Mouse (Mus musculus): ENCODE data around the gene Ogg1. TPM values are rescaled to one million over a fixed set of nuclear protein-coding genes. Genes with fewer than 3 reads are reported as not detected.
"Not testable (repeated sequence)": the region's sequence is repeated elsewhere in the genome, so short reads cannot be mapped to it uniquely, and the experiment has no call there.

Gene Ogg1
- total and polyA plus RNA-seq, 3 experiments: 10.4 to 30.4 (median 11.5) TPM

GRCm38 (mm10) chr6:113315972-113316371 is 10.8 kb upstream of the Ogg1 start:
- no peaks in the 10 kb centered on the region for H3K9me3 ChIP-seq (replicated peaks)
- no peaks in the 10 kb centered on the region for H3K27me3 ChIP-seq (ENCODE audit: insufficient read depth, low read length)
- H3K4me3 ChIP-seq (ENCODE audit: low read depth, low read length): no peak overlapping the region
- peaks cover 19% of the 10 kb centered on the region for H3K4me1 ChIP-seq (ENCODE audit: insufficient read depth, low read depth, low read length)
- TF ChIP-seq GATA2 (IDR thresholded peaks at IDR 0.05; ENCODE audit: borderline replicate concordance, low read depth, low read length) (no peak), GATA1 (IDR thresholded peaks at IDR 0.05; ENCODE audit: borderline replicate concordance, low read length) (no peak), CTCF (IDR thresholded peaks at IDR 0.05; ENCODE audit: low read depth, low read length) (no peak), POLR2AphosphoS5 (IDR thresholded peaks at IDR 0.05; ENCODE audit: insufficient replicate concordance, low read depth, low read length) (no peak), TAL1 (conservative IDR thresholded peaks at IDR 0.05; ENCODE audit: low read depth, low read length) (no peak)
- H3K36me3 ChIP-seq (replicated peaks): peaks cover 98% of the 10 kb centered on the region
- DNase-seq (ENCODE audit: low spot score) (no peak), ATAC-seq (ENCODE audit: extremely low read depth, insufficient number of reproducible peaks, low FRiP score, poor library complexity, severe bottlenecking) (no peak)

GRCm38 (mm10) chr6:113329396-113329795 is 2.6 kb downstream of the Ogg1 start:
- Histone ChIP-seq H3K4me1 (ENCODE audit: insufficient read depth, low read depth, low read length) (peaks cover 36% of the 10 kb centered on the region), H3K27me3 (ENCODE audit: insufficient read depth, low read length) (no peaks in the 10 kb centered on the region), H3K9me3 (replicated peaks) (no peaks in the 10 kb centered on the region), H3K4me3 (ENCODE audit: low read depth, low read length) (no peak overlapping the region), H3K36me3 (replicated peaks) (peaks cover 71% of the 10 kb centered on the region)
- no peak for ATAC-seq (ENCODE audit: extremely low read depth, insufficient number of reproducible peaks, low FRiP score, poor library complexity, severe bottlenecking)
- no peak for DNase-seq (ENCODE audit: low spot score)
- no peak for TF ChIP-seq POLR2AphosphoS5 (IDR thresholded peaks at IDR 0.05; ENCODE audit: insufficient replicate concordance, low read depth, low read length)
- no peak for TF ChIP-seq GATA1 (IDR thresholded peaks at IDR 0.05; ENCODE audit: borderline replicate concordance, low read length)
- TF ChIP-seq TAL1 (conservative IDR thresholded peaks at IDR 0.05; ENCODE audit: low read depth, low read length): no peak
- no peak for TF ChIP-seq GATA2 (IDR thresholded peaks at IDR 0.05; ENCODE audit: borderline replicate concordance, low read depth, low read length)
- TF ChIP-seq CTCF (IDR thresholded peaks at IDR 0.05; ENCODE audit: low read depth, low read length): no peak

- H3K4me3 ChIP-seq (ENCODE audit: low read depth, low read length): no peak overlapping the region
- H3K36me3 ChIP-seq (replicated peaks): peaks cover 72% of the 10 kb centered on the region
- DNase-seq (ENCODE audit: low spot score) (peak; percentile 60), ATAC-seq (ENCODE audit: extremely low read depth, insufficient number of reproducible peaks, low FRiP score, poor library complexity, severe bottlenecking) (peak; percentile 37)
- H3K4me1 ChIP-seq (ENCODE audit: insufficient read depth, low read depth, low read length): peaks cover 33% of the 10 kb centered on the region
- no peaks in the 10 kb centered on the region for H3K27me3 ChIP-seq (ENCODE audit: insufficient read depth, low read length)
- TF ChIP-seq POLR2AphosphoS5 (IDR thresholded peaks at IDR 0.05; ENCODE audit: insufficient replicate concordance, low read depth, low read length): no peak
- TF ChIP-seq CTCF (IDR thresholded peaks at IDR 0.05; ENCODE audit: low read depth, low read length): no peak
- TF ChIP-seq TAL1 (conservative IDR thresholded peaks at IDR 0.05; ENCODE audit: low read depth, low read length): no peak
- TF ChIP-seq GATA1 (IDR thresholded peaks at IDR 0.05; ENCODE audit: borderline replicate concordance, low read length): no peak
- TF ChIP-seq GATA2 (IDR thresholded peaks at IDR 0.05; ENCODE audit: borderline replicate concordance, low read depth, low read length): no peak
- H3K9me3 ChIP-seq (replicated peaks): no peaks in the 10 kb centered on the region
Measured at GRCm38 (mm10) chr6:113330547-113330946, 3.8 kb downstream of the Ogg1 start.

GRCm38 (mm10) chr6:113331721-113332120 is 4.9 kb downstream of the Ogg1 start:
- H3K9me3 ChIP-seq (replicated peaks): no peaks in the 10 kb centered on the region
- no peak overlapping the region for H3K4me3 ChIP-seq (ENCODE audit: low read depth, low read length)
- peaks cover 24% of the 10 kb centered on the region for H3K4me1 ChIP-seq (ENCODE audit: insufficient read depth, low read depth, low read length)
- ATAC-seq (ENCODE audit: extremely low read depth, insufficient number of reproducible peaks, low FRiP score, poor library complexity, severe bottlenecking) (no peak), DNase-seq (ENCODE audit: low spot score) (no peak)
- H3K27me3 ChIP-seq (ENCODE audit: insufficient read depth, low read length): no peaks in the 10 kb centered on the region
- TF ChIP-seq POLR2AphosphoS5 (IDR thresholded peaks at IDR 0.05; ENCODE audit: insufficient replicate concordance, low read depth, low read length): no peak
- TF ChIP-seq TAL1 (conservative IDR thresholded peaks at IDR 0.05; ENCODE audit: low read depth, low read length): no peak
- TF ChIP-seq GATA2 (IDR thresholded peaks at IDR 0.05; ENCODE audit: borderline replicate concordance, low read depth, low read length): no peak
- no peak for TF ChIP-seq CTCF (IDR thresholded peaks at IDR 0.05; ENCODE audit: low read depth, low read length)
- TF ChIP-seq GATA1 (IDR thresholded peaks at IDR 0.05; ENCODE audit: borderline replicate concordance, low read length): no peak
- peaks cover 75% of the 10 kb centered on the region for H3K36me3 ChIP-seq (replicated peaks)

- H3K9me3 ChIP-seq (replicated peaks); ATAC-seq (ENCODE audit: extremely low read depth, insufficient number of reproducible peaks, low FRiP score, poor library complexity, severe bottlenecking); H3K4me3 ChIP-seq (ENCODE audit: low read depth, low read length); H3K27me3 ChIP-seq (ENCODE audit: insufficient read depth, low read length); DNase-seq (ENCODE audit: low spot score): not testable (repeated sequence)
- H3K36me3 ChIP-seq (replicated peaks): peaks cover 75% of the 10 kb centered on the region
- peaks cover 20% of the 10 kb centered on the region for H3K4me1 ChIP-seq (ENCODE audit: insufficient read depth, low read depth, low read length)
Measured at GRCm38 (mm10) chr6:113332734-113333133, 6.0 kb downstream of the Ogg1 start.

GRCm38 (mm10) chr6:113333137-113333950 is 6.6 kb downstream of the Ogg1 start:
- no peak for ATAC-seq (ENCODE audit: extremely low read depth, insufficient number of reproducible peaks, low FRiP score, poor library complexity, severe bottlenecking)
- Histone ChIP-seq H3K4me1 (ENCODE audit: insufficient read depth, low read depth, low read length) (peaks cover 17% of the 10 kb centered on the region), H3K27me3 (ENCODE audit: insufficient read depth, low read length) (no peaks in the 10 kb centered on the region), H3K36me3 (replicated peaks) (peaks cover 72% of the 10 kb centered on the region), H3K4me3 (ENCODE audit: low read depth, low read length) (no peak overlapping the region), H3K9me3 (replicated peaks) (no peaks in the 10 kb centered on the region)
- TF ChIP-seq POLR2AphosphoS5 (IDR thresholded peaks at IDR 0.05; ENCODE audit: insufficient replicate concordance, low read depth, low read length) (no peak), GATA2 (IDR thresholded peaks at IDR 0.05; ENCODE audit: borderline replicate concordance, low read depth, low read length) (no peak), GATA1 (IDR thresholded peaks at IDR 0.05; ENCODE audit: borderline replicate concordance, low read length) (no peak), CTCF (IDR thresholded peaks at IDR 0.05; ENCODE audit: low read depth, low read length) (no peak), TAL1 (conservative IDR thresholded peaks at IDR 0.05; ENCODE audit: low read depth, low read length) (no peak)
- no peak for DNase-seq (ENCODE audit: low spot score)
